Mouse (Mus musculus): ENCODE data around the gene Zdhhc18.

DNA sequence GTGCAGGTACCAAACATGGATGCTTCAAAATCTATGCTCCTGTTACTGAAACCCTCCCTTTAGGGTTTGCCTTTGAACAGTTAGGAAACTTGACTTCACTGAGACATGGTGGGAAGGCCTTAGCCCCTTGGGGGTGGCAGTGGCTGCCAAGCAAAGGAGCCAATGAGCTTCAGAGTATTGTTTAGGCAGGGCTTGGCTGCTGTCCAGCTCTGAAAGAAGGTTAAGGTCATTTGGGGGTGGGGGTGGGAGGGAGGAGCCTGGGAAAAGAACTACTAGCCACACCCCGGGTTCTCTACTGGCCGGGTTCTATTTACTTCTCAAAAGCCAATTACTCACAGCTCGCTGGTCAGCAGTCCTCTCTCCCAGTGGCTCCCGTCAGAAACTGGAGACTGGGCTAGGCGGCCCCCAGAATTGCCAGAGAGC is 25.7 kb upstream of the Zdhhc18 start:
- no peak for TF ChIP-seq CTCF (IDR thresholded peaks at IDR 0.05; ENCODE audit: borderline replicate concordance, insufficient read depth, low read length)
- TF ChIP-seq POLR2A (IDR thresholded peaks at IDR 0.05; ENCODE audit: low read depth, low read length), result no peak
